Mouse (Mus musculus): ENCODE measurements around the gene Ctsh. TPM values are rescaled to one million over a fixed set of nuclear protein-coding genes. Genes with fewer than 3 reads are reported as not detected.
A peak's percentile ranks its signal among the peaks of the same experiment; 100 is the strongest.

Ctsh gene
- polyA plus RNA-seq, 1 experiment from 2014 or later = 56.6 TPM

DNA sequence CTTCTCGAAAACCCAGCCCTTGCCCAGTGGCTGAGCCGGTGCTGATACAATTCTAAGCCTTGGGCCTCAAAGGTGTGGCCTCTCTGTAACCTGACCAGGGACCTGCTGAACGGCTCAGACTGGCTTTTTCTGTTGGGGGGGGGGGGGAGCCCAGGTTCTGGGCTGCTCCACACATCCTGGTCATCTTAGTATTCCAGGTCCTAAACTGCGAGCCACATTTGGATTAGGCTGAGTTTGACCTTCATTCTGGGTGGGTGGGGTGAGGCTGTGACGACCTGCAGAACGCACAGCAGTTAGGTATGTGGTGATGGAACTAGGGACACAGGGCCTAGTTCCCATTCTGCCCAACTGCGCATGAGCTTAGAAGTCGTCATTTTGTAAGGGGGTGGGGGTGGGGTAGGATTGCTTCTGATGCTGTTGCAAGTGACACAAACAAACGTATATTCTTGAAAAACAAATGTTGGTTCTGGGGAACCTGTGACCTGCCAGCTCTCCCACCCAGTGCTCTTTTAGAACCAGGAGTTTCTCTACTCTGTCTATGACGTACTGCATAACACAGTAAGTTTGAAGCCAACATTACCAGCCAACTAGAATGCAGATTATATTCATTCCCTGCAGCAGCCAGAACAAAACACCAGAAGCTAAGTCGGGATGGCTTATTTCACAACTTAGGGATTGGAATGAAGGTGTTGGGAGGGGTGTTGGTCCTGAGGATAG lies 70.4 kb downstream of the Ctsh start:
- Histone ChIP-seq H3K27ac (replicated peaks in 1 of 2; ENCODE audit: control insufficient read depth in 1 of 2, insufficient read depth in 1 of 2, low read depth in 2 of 2, low read length in 2 of 2) (no peak overlapping the region; a peak in 2 of 4 replicates), H3K9ac (ENCODE audit: low read length) (no peak overlapping the region), H3K4me2 (ENCODE audit: low read length) (no peak overlapping the region), H3K27me3 (ENCODE audit: control insufficient read depth, insufficient read depth, low read length) (no peaks in the 10 kb centered on the region), H3K4me1 (ENCODE audit: control insufficient read depth in 2 of 2, insufficient read depth in 2 of 2, low read length in 2 of 2) (peaks cover 5 to 16% of the 10 kb centered on the region in 2 experiments; a peak in 3 of 4 replicates), H3K36me3 (ENCODE audit: control insufficient read depth, insufficient read depth, low read length) (no peaks in the 10 kb centered on the region), H3K9me3 (ENCODE audit: control insufficient read depth, low read length) (no peaks in the 10 kb centered on the region), H3K4me3 (ENCODE audit: control insufficient read depth in 1 of 2, insufficient read depth in 1 of 2, low read depth in 1 of 2, low read length in 2 of 2) (no peak overlapping the region)
- 39% methylated on average over 11 of the region's 11 CpGs for WGBS
- ATAC-seq (ENCODE audit: insufficient number of reproducible peaks, insufficient read depth, low FRiP score, low read depth) = 0 out of 2 replicates have a peak, but pooled peaks have one; percentile 31

GRCm38 (mm10) chr9:90124873-90125245 lies 70.9 kb downstream of the Ctsh start:
- 45% methylated on average over 8 of the region's 8 CpGs for WGBS
- no peak overlapping the region; a peak in 2 of 4 replicates for H3K27ac ChIP-seq (replicated peaks in 1 of 2; ENCODE audit: control insufficient read depth in 1 of 2, insufficient read depth in 1 of 2, low read depth in 2 of 2, low read length in 2 of 2)
- no peak for ATAC-seq (ENCODE audit: insufficient number of reproducible peaks, insufficient read depth, low FRiP score, low read depth)
- H3K4me3 ChIP-seq (ENCODE audit: control insufficient read depth in 1 of 2, insufficient read depth in 1 of 2, low read depth in 1 of 2, low read length in 2 of 2) = no peak overlapping the region
- H3K9ac ChIP-seq (ENCODE audit: low read length) = no peak overlapping the region
- no peak overlapping the region for H3K4me2 ChIP-seq (ENCODE audit: low read length)
- H3K36me3 ChIP-seq (ENCODE audit: control insufficient read depth, insufficient read depth, low read length) = no peaks in the 10 kb centered on the region
- H3K4me1 ChIP-seq (ENCODE audit: control insufficient read depth in 2 of 2, insufficient read depth in 2 of 2, low read length in 2 of 2) = peaks cover 5 to 16% of the 10 kb centered on the region in 2 experiments; a peak in 3 of 4 replicates
- H3K27me3 ChIP-seq (ENCODE audit: control insufficient read depth, insufficient read depth, low read length) = no peaks in the 10 kb centered on the region
- no peaks in the 10 kb centered on the region for H3K9me3 ChIP-seq (ENCODE audit: control insufficient read depth, low read length)

Other genes starting within 250 kb of the Ctsh start
- 0.08 and 0.11 TPM in 2 replicates for gene Rasgrf1, start 144.2 kb upstream of the Ctsh start, polyA plus RNA-seq (2014; fragmentation: Nextera tagmentation; extraction: Ambion mirVana)
- gene Morf4l1, start 60.6 kb downstream of the Ctsh start, polyA plus RNA-seq (2014; fragmentation: Nextera tagmentation; extraction: Ambion mirVana) = 314 and 344 TPM in 2 replicates
- 6.9 and 8.8 TPM in 2 replicates for gene Adamts7, start 108.9 kb downstream of the Ctsh start, polyA plus RNA-seq (2014; fragmentation: Nextera tagmentation; extraction: Ambion mirVana)
- 5.3 and 7.1 TPM in 2 replicates for gene Tbc1d2b, start 216.7 kb downstream of the Ctsh start, polyA plus RNA-seq (2014; fragmentation: Nextera tagmentation; extraction: Ambion mirVana)